Mouse (Mus musculus): ENCODE results near the gene Prss27.
"Not testable (repeated sequence)": the region's sequence is repeated elsewhere in the genome, so short reads cannot be mapped to it uniquely, and the experiment has no call there.

The Prss27 gene

DNA sequence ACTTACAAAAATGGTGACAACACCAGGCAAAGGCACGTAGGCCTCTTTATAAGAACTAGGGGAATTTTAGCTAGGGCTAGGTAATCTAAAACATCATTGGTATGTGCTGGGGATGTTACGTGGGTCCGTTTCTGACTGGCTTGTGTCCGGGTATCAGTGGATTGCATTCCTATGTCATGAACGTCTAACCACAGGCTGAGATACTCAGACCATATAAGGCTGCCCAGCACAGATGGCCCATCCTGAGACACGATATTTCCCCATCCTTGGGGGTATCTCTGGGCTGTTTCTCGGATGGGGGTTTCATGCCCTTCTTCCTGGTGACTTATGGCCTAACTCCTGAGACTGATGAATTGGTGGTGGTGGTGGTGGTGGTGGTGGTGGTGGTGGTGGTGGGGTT, 2.9 kb upstream of the Prss27 start:
- no peak for DNase-seq

DNA sequence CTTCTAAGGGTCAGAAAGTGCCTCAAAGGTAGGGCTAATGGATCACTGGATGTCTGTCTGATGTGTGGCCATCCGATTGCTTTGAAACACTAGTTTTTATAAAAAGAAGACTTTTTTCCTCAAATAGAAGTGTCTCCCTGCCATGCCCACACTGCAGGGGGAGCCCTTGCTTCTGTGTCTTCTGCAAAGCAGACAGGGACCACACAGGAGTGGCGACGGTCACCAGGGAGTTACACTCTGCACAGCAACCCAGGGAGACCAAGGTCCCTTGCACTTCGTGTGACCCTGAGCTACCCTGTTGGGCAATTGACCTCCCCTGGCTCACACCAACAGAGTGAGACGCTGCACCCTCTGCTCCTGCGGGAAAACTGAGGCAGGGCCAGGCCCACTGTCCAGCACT, 990 bp upstream of the Prss27 start:
- DNase-seq: no peak

DNA sequence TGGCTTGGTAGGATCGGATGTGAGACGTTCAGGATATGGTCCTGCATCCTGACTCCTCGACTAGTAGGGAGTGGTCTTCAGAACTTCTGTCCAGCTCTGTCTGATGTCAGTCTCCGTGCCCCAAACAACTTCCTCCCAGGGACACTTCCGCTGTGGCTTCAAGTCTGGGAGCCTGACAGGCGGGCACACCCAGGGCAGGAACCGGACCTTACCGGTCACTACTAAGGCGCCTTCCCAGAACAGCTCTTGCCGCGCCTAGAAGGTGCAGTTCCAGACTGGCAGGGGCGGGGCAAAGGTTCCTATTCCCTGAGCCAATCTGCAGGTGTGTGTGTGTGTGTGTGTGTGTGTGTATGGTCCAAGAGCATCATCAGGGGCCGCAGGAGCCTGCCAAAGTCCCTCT, 584 bp upstream of the Prss27 start:
- DNase-seq: no peak

DNA sequence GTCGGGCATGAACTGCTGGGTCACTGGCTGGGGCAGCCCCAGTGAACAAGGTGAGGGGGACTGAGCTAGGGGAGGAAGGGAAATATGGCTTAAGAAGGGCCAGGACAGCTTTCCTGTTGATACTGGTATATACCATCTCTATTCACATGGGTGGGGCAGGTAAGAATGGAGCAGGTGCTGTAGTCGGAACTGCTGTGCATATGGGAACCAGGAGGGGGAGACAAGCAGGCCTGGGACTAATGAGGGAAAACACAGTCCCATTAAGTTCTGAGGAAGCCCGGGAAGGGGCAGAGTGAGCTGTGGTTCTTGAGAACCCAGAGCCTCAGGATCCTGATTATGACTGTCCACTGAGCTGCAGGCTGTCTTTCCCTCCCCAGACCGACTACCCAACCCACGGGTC, 6.5 kb downstream of the Prss27 start:
- DNase-seq: no peak

DNA sequence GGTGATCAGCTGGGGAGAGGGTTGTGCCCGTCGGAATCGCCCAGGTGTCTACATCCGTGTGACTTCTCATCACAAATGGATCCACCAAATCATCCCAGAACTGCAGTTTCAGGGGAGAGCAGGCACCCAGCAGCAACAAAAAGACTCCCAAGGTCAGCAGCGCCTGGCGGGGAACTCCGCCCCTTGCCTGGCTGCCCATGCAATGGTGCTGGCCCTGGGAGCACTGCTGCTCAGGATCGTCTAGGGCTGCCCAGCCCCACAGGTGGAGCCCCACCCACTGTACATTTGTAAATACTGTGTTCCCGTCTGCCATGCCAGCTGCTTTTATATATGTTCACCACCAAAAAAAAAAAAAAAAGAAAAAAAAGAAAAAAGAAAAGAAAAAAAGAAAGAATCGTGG, 7.7 kb downstream of the Prss27 start:
- DNase-seq: no peak

DNA sequence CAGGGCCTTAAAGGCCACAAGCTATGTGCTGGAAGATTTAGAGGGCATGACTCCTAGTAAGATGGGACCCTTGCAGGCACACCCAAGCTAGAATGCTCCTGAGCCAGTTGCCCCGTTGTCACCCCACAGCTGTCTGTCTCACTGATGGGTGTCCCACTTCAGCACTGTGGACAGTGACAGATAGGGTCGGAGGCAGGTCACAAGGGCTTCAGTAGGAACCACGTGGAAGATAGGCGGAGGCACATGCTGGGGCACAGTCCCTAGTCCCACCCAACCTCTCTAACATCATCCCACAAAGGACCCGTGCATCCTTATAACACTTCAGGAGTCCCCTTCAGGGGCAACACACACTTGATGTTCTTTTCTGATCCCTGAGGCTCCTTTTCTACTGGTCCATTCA, 8.1 kb downstream of the Prss27 start:
- DNase-seq: no peak

DNA sequence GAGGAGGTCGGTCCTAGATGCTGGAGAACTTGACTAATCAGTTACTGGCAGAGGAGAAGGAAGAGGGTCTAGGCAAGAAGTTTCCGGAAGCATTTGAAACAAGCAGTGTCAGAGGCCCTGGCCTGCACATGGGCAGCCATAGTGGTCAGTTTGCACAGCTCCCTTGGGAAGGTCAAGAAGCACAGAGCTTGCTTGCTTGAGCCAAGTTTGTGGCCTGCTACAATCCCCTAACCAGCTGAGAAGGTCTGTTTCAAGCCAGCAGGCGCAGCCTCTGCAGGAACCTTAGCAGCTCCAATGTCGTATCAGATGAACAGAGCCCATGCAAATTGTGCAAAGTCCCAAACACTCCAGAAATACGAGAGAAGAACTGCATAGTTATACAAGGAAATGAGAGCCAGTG, 10.1 kb downstream of the Prss27 start:
- no peak for DNase-seq

DNA sequence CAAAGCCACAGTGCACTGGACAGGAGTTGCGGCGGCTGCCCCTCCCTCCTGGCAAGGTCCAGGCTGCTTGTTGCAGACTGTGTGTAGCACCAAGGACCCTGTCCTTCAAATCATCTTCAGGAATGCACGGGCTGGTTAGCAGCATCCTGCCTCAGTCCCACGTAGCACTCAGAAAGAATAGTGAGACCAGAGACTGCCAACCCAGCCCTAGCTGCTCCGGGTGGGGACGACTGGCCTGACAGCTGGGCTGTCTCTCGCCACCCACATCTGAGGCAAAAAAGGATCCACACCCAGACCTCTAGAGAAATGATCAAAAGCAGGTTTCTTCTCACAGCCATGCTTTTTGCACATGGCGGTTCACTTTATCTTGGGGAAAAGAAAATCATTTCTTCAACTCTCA, 11.1 kb downstream of the Prss27 start:
- no peak for DNase-seq

DNA sequence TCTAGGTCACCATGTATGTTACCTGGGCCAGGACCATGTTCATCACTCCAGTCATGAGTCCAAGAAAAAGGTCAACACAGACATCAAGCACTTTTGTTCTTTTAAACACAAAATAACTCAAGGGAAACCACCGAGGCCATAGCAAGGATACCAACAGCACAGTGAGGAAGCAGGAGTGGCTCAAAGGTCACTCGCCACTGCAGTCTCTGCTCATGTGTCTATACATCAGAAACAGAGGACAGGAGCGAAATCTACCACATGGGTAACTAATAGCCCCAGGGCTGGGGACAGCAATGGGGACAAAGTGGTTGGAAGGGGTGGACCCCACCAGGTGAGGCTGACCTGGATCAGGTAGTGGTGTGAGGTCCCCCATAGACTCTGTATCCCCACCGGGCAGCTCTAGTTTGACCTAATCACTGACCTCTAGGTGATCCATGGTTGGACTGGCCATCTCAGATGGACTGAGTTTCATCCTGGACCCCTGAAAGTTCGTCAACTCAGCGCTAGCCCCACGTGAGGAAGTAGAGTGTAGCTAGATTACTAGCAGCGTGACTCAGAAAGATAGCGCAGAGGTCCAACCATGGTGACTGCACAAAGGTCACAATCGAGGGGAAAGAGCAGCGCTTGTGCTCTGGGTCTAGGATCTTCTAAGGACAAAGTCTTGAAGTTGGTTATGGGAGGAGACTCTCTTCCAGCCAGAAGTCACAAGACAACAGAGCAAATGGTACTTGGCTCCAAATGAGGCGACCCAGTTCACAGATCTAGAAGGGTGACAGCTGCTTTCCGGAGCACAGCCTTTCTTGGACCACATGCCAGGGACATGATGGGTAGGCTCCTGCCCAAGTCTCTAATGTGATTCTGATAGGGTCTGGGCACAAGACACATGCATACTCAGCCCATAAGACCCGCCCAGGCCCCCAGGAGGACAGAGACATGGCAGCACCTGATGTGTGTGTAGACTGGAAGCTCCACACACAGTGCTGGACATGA, 19.0 kb downstream of the Prss27 start:
- no peak for DNase-seq

DNA sequence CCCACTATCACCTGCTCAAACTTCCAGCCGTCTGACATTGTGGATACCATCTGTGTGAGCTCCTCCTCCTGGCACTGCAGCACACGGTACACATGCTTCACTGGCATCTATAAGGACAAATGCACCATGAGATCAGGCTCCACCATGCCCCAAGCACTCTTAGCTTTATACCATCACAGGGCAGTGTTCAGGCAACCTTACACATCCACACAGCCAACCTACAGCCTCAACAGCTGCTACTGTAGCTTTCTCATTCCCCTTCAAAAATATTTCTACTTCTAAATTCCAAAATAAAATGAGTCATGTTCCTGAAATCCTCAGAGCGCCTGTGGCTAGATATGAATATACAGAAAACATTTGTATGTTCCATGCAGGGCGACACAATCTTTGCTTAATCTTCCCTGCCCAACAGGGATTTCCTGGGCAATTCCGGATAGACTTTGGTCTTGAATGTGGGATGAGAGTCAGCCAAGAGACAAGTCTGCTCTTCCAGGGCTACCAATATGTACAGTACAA, 19.8 kb downstream of the Prss27 start:
- no peak for DNase-seq

DNA sequence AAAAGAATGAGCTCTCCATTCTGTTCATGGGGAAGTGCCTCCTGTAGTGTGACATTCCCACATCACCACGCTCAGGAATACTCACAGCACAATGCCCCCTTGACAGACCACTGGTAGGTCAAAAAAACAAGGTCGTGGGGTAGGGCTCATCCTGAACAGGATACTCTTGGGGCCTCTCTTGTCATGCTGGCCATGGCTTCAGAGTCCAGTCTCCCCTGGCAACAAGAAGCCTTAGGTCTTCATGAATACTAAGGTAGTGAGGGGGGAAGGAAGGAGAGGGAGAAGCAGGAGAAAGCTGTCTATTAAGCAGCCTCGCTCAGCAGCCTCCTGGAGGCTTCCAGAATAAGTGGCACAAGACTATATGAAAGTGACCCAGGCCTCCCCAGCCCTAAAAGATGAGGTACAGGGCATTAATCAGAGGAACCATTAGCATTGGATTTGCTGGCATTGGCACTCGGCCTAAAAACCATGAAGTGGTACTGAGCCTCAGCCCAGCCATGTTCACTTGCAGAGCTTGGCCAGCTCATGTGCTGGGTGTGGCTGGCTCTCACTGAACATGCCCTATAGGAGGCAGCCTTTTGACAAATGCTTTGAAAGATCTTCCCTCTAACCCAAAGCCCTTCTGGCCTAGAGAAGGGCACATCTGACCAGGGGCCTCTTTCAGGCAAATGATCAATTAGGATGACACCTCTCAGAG, 24.7 kb downstream of the Prss27 start:
- DNase-seq: no peak

DNA sequence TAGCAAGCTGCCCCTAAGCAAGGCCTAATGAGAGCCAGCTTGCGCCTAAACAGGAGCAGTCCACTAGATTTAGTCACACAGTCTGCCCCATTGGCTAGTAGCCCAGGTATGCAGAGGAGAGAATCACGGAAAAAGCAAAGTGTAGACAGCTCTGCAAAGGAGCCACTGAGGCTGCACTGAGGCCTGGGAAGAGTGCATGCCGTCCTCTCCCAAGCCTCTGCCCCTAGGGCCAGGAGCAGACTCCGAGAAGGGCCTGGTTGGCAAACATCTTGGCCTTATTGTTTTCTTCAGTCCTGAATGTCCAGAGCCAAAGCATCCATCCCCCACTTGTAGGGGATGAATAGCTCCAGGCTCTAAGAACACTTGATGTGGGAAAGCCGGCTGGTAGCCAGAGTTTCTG, 30.3 kb downstream of the Prss27 start:
- DNase-seq: peak; percentile 38

DNA sequence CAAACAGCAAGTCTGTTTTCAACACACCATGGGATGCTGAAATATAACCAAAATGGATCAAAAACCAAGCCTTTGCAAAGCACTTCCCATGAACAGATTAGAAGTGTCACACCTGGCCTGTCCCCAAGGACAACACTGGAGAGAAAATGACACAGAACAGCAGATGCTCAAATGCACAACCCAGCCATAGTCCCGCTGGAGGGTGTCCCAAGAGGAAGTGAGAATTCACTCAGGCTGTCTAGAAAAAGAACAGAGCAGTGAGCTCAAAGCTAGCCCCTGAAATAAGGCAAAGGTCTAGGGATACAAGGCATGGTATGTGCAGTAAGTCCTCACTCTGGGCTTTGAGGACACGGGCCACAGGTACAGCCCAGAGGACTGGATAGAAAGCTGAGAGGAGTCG, 31.6 kb downstream of the Prss27 start:
- DNase-seq: no peak

DNA sequence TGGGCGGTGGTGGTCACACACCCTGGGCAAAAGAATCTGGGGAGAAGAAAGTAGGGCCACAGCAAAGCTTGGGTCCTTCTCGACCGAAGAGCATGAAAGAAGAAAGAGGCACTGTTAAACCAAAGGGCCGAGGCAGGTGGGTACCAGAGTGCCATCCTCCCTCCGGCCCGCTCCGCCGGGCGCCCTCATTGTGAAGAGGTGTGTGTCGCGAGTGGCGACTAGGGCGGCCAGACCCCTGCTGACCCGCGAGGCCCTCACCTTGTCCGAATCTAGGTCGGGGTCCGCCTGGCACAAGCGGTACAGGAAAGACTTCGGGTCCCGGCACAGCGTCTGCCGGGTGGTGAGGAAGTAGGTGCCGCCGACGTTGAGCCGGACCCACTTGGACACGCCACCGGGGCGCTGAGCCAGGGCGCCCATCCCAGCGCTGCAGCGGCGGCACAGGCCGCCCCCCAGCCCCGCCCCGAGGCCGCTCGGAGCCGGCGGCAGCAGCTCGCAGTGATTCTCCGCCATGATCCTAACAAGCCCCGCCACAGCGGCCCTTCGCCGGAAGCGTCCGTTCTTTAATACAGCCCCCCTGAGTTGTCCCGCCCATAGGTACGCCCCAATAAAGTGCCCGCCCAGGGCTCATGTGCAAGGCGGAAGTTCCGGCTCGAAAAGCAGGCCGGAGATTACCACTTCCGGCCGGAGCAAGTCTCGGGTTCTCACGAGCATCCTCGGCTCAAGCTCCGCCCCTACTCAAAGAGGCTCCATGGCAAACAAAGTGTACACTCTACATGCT, 35.2 kb downstream of the Prss27 start, which contains the start of gene Kctd5:
Kctd5 (minus strand) TSS at position 567 of the 778 bp plus-strand sequence.
- peak; percentile 94 for DNase-seq

DNA sequence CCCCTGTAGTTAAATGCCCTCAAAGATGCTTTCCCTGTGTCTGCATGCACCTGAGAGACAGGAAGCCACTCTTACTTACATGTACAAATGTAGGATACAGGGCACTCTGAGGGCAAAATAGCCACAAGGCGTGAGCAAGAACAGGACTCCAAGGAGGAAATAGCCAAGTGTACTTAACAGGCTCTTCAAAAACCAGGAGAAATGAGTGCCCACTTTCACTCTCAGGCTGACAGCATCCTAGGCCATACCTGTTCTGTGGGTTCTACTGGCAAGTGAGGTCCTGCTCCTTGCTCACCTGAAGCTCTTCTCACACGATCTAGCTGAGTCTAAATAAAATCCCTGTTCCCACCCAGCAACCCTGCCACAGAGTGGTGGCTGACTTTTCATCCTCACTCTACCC, 39.2 kb downstream of the Prss27 start:
- no peak for DNase-seq

DNA sequence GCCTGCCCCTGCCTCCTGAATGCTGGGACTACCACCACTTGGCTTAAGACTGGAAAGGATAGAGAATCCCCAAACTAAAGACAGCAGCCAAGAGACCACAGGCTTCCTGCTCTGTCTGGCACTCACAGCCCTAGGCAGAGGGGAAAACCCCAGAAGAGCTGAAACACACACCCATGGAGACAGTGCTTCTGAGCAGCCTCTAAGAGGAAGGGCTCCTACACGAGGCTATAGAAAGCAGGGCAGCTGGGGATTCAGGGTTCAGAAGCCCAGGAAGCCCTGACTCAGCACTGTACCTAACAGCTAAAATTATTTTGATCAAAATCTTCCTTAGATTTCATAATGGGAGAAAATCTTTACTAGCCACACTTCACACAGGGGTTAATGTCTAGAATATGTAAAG, 46.6 kb downstream of the Prss27 start:
- no peak for DNase-seq

DNA sequence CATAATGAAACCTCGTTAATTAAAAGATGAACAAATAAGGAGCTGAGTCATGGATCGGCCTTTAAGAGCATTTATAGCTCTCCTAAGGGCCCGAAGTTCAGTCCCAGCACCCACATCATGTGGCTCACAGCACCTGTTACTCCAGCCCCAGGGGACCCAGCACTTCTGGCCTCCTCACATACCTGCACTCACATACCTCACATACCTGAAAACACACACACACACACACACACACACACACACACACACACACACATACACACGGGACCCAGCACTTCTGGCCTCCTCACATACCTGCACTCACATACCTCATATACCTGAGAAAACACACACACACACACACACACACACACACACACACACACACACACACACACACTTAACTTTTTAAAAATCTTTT, 48.5 kb downstream of the Prss27 start:
- DNase-seq: not testable (repeated sequence)

DNA sequence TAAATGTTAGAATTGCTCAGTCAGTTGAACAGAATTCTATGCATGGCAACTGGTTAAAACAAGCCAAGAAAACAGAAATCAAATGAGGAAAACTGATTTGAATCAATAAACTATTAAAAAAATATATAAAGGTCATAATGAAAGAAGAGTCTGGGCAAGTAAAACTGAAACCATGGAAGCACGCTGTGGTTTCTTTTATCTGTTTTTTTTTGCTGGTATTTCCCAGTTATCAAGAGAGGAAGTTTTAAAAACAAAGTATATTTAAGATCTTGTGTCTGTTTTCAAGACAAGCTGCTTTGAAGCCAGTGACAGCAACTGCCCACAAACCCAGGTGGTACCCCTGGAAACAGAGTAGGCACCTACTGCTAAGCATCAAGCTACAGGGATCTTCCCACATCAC, 52.6 kb downstream of the Prss27 start:
- no peak for DNase-seq

Measured in cerebellum, adult 9-11 months (tissue).